23 mouse cellular contexts compared by ENCODE assay signal in the genomic region with DNA sequence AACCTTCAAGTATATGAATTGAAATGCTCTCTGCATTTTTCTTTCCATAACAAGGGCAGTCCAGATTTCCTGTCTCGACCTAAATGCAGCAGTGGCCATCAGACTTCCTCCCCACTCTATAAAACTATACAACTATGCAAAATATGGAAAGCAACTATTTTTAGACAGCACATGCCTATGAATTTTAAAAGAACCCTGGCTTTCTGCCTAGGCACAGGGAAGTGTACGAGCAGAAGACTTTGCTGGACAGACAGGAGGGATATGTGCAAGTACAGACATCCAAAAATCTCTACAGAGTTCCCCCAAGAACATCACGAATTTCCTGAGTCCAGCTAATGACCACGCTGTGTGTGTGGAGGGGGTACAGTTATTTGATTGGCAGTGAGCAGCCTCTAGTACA. TPM values are rescaled to one million over a fixed set of nuclear protein-coding genes. Genes with fewer than 3 reads are reported as not detected.
"Had no signal": no experiment of that assay in that cellular context is flagged by ENCODE, and none has a peak within 500 bp of the region (broad histone marks: within the 10 kb centered on the region; RNA-seq: fewer than 3 reads in every experiment).

No protein-coding gene starts in this region.

- H3K4me3 ChIP-seq: midbrain, embryonic 10.5 days; midbrain, embryonic 12.5 days; myocyte; neural tube, embryonic 13.5 days; neural tube, embryonic 15.5 days; stomach, embryonic 15.5 days had no signal

- DNase-seq: lung, adult 18-20 months; lung, embryonic 14.5 days; lung, postnatal 10 days; lung, postnatal 4 days; midbrain, embryonic 14.5 days; retina, postnatal 1 day; right cerebral cortex, adult 18-20 months; right cerebral cortex, postnatal 25 days; right cerebral cortex, postnatal 4 days; spleen, adult 18-20 months; thymus, adult 18-20 months; thymus, postnatal 14 days; thymus, postnatal 36 days had no signal

- H3K27ac ChIP-seq: midbrain, embryonic 10.5 days; midbrain, embryonic 12.5 days; neural tube, embryonic 13.5 days; neural tube, embryonic 15.5 days; stomach, embryonic 15.5 days; stomach, postnatal 0 days had no signal

- H3K27me3 ChIP-seq: midbrain, embryonic 12.5 days; neural tube, embryonic 13.5 days; neural tube, embryonic 15.5 days; stomach, embryonic 15.5 days had no signal

- ATAC-seq: midbrain, embryonic 16.5 days had no signal

- H3K4me1 ChIP-seq: midbrain, embryonic 10.5 days; midbrain, embryonic 12.5 days; stomach, embryonic 15.5 days had no signal

RNA-seq across cellular contexts. Expression of gene Nell2, which starts 32.7 kb away (rescaled TPM):
- total RNA-seq: megakaryocyte, adult 5-6 weeks; megakaryocyte-erythroid progenitor cell, adult 5-6 weeks had no signal
